Mouse (Mus musculus) heart, postnatal 0 days (tissue): ENCODE measurements around the gene Senp3. TPM values are rescaled to one million over a fixed set of nuclear protein-coding genes. Genes with fewer than 3 reads are reported as not detected.

Source experiments
- ATAC-seq: fragments of 200-750 bp; cut with Nextera tagmentation; 2 replicates; pipeline ENCODE4 v1.8.0; 2017; ENCODE audit warnings: low read depth, moderate number of reproducible peaks, moderate library complexity; ENCODE audit not compliant: insufficient read depth
- DNase-seq: peaks from one replicate; pipeline ENCODE4 v3.0.0-alpha.2; 2016; ENCODE audit warnings: low spot score
- H3K27ac ChIP-seq: fragments of 300-500 bp; sonication (generic); 2 replicates; pipeline ENCODE4 v1.5.1; 2014; ENCODE audit warnings: low read depth, mild to moderate bottlenecking
- H3K27me3 ChIP-seq: fragments of 300-500 bp; sonication (generic); 2 replicates; pipeline ENCODE4 v1.6.1; 2014; ENCODE audit warnings: low read length, mixed read lengths; ENCODE audit not compliant: control insufficient read depth, insufficient read depth
- H3K36me3 ChIP-seq: fragments of 300-500 bp; sonication (generic); replicated peaks from 2 replicates; pipeline ENCODE4 v1.6.1; 2014; ENCODE audit warnings: low read length, mixed read lengths; ENCODE audit not compliant: control insufficient read depth, insufficient read depth
- H3K4me1 ChIP-seq: fragments of 300-500 bp; sonication (generic); 2 replicates; pipeline ENCODE4 v1.6.1; 2014; ENCODE audit warnings: antibody characterized with exemption; ENCODE audit not compliant: control insufficient read depth, insufficient read depth
- H3K4me2 ChIP-seq: fragments of 300-500 bp; sonication (generic); 2 replicates; pipeline ENCODE4 v1.6.1; 2014; ENCODE audit warnings: low read depth, mild to moderate bottlenecking, low read length, moderate library complexity
- H3K4me3 ChIP-seq: fragments of 300-500 bp; sonication (generic); 2 replicates; pipeline ENCODE4 v1.5.1; 2014; ENCODE audit warnings: low read depth, low read length
- H3K9ac ChIP-seq: fragments of 300-500 bp; sonication (generic); replicated peaks from 2 replicates; pipeline ENCODE4 v1.6.1; 2014; ENCODE audit warnings: low read depth, low read length, mixed read lengths
- H3K9me3 ChIP-seq: fragments of 300-500 bp; sonication (generic); replicated peaks from 2 replicates; pipeline ENCODE4 v1.6.1; 2016; ENCODE audit warnings: low read length; ENCODE audit not compliant: control insufficient read depth
- CTCF ChIP-seq: IDR thresholded peaks from 2 replicates; pipeline ENCODE4 v1.5.1; 2016; ENCODE audit warnings: antibody characterized with exemption, control low read depth, low read depth
- EP300 ChIP-seq: IDR thresholded peaks from 2 replicates; pipeline ENCODE4 v1.6.1; 2016; ENCODE audit warnings: antibody characterized with exemption, low read depth
- WGBS: fragments of 180-500 bp; shearing (Covaris S2); extraction: QIAGEN DNeasy Blood & Tissue Kit; methylation state at CpG from one replicate; pipeline ENCODE4 v1.1.7; 2014; 5-methylcytosine and 5-hydroxymethylcytosine counted together
- polyA plus RNA-seq: library from polyadenylated mRNA; unstranded; fragments of >200 nt; fragmentation: Nextera tagmentation; extraction: Ambion mirVana; gene quantifications from 2 replicates; pipeline ENCODE4 v1.2.1, GENCODE M21; 2015
- total RNA-seq: library from RNA; depleted of rRNA; stranded (reverse); fragments of >200 nt; gene quantifications from 2 replicates; pipeline ENCODE4 v1.2.3, GENCODE M21; 2014; ENCODE audit warnings: low replicate concordance

Gene Senp3
- total and polyA plus RNA-seq, 2 experiments from 2014 or later: 32.6 to 39.7 TPM

DNA sequence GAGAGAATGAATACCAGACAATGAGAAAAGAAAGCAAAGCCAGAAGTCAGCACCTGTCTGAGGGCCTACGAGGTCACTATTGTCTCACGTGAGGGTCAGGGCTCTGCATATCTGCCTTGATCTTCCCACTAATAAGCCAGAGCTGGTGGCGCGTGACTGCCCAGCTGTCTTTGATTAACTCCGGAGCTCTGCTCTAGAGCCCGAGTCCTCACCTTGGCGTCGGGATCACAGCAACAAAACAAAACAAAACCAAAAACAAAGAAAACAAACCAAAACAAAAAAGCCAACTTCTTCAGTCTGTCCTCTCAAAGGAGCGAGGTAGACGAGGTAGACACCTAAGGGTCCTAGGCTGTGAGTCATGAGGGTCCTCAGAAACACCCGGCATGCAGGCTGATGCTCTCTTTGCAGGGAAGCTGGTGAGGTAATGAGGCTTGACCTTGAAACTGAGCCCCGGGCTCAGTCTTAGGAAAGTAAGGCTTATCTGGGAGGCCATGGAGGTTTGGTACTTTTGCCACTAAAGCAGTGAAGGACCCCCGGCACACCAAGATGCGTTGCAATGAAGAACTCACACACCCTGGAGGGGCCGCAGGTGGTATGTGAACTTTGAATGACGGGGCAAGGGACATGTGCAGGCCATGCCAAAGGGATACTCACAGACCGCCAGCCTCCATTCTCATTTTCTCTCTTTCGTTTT, 32.9 kb upstream of the Senp3 start:
- H3K9me3 ChIP-seq: no peaks in the 10 kb centered on the region
- H3K4me2 ChIP-seq: no peak overlapping the region
- H3K4me3 ChIP-seq: no peak overlapping the region
- DNase-seq (no peak), ATAC-seq (no peak)
- no peak overlapping the region for H3K9ac ChIP-seq
- H3K27me3 ChIP-seq: no peaks in the 10 kb centered on the region
- 63% methylated on average over 18 of the region's 18 CpGs for WGBS
- H3K4me1 ChIP-seq: no peaks in the 10 kb centered on the region
- H3K27ac ChIP-seq: no peak overlapping the region
- no peaks in the 10 kb centered on the region for H3K36me3 ChIP-seq
- no peak for TF ChIP-seq EP300
- no peak for TF ChIP-seq CTCF

DNA sequence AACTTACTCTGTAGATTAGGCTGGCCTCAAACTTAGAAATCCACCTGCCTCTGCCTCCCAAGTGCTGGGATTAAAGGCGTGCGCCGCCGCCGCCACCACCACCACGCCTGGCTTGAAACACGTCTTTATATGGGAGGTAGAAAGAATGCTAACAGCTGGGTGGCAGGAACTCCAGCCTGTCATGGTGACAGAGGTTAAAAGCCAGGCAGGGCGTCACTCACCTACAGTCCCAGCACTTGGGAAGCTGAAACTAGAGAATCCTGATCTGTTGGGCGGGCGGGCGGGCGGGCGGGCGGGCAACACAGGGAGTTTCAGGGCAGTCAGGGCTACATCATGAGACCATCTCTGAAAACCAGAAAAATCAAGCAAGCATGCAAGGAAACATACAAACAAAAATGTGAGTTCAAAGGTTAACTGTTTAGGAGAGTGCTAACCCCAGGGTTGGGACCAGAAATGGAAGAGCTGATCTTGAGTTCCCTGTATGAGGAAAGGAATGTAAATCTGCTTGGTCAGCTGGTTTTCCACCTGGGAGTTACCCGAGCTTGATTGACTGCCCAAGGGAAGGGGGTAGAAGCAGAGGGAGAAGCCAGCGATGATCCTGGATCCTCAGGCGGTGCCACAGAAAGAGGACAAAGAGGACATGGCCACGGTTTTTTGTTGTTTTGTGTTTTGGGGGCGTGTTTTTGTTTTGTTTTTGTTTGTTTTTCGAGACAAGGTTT, 31.2 kb upstream of the Senp3 start:
- no peak for DNase-seq
- Histone ChIP-seq H3K9ac (no peak overlapping the region), H3K4me2 (no peak overlapping the region), H3K36me3 (no peaks in the 10 kb centered on the region), H3K4me1 (no peaks in the 10 kb centered on the region), H3K4me3 (no peak overlapping the region), H3K27ac (no peak overlapping the region), H3K9me3 (no peaks in the 10 kb centered on the region), H3K27me3 (no peaks in the 10 kb centered on the region)
- TF ChIP-seq EP300 (no peak), CTCF (no peak)
- no peak for ATAC-seq
- 81% methylated on average over 20 of the region's 20 CpGs for WGBS

DNA sequence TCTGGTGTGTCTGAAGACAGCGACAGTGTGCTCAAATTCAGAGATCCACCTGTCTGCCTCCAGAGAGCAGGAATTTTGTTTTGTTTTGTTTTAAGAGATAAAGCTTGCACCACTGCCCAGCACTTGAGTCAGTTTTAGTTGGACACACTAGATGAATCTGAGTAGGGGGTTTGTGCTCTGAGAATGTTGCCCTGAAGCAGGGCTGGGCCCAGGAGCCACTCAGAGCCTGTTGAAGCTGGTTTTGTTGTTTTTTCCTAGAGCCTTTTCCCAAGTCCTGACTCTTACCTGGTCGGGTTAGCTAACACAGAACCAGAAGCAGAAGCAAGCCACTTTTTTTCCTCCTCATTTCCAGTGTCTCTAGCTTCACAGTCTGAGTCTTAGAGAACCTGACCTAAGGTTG, 29.2 kb upstream of the Senp3 start:
- Histone ChIP-seq H3K9ac (no peak overlapping the region), H3K4me3 (no peak overlapping the region), H3K36me3 (no peaks in the 10 kb centered on the region), H3K27me3 (no peaks in the 10 kb centered on the region), H3K4me1 (peaks cover 11% of the 10 kb centered on the region; the same call in 1 of the 2 replicates), H3K9me3 (no peaks in the 10 kb centered on the region), H3K27ac (no peak overlapping the region), H3K4me2 (no peak overlapping the region)
- 80% methylated on average over 2 of the region's 2 CpGs for WGBS
- DNase-seq: no peak
- no peak for ATAC-seq
- TF ChIP-seq CTCF: no peak
- TF ChIP-seq EP300: no peak

DNA sequence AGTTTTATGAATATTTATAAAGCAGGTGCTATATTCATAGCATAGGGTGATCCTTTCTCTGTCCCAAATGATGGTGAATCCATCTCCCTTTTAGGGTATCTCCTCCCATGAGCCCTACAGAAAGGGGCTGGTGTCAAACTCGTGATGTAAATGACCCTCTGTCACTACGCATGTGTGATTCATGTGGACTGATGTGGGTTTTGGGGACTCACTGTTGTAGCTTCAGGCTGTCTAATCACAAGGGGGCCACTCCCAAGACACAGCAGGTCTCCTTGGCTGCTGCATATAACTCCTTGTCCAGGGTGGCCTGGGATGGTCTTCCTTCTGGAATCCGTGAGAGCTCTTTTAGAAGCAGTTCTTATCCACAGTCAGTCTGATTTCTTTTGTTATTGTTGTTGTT, 28.6 kb upstream of the Senp3 start:
- H3K4me1 ChIP-seq: peaks cover 11% of the 10 kb centered on the region; the same call in 1 of the 2 replicates
- H3K27me3 ChIP-seq: no peaks in the 10 kb centered on the region
- TF ChIP-seq CTCF (no peak), EP300 (no peak)
- ATAC-seq (no peak), DNase-seq (no peak)
- H3K4me2 ChIP-seq: no peak overlapping the region
- H3K4me3 ChIP-seq: no peak overlapping the region
- H3K9ac ChIP-seq: no peak overlapping the region
- no peaks in the 10 kb centered on the region for H3K9me3 ChIP-seq
- WGBS: 73% methylated on average over 3 of the region's 3 CpGs
- no peak overlapping the region for H3K27ac ChIP-seq
- no peaks in the 10 kb centered on the region for H3K36me3 ChIP-seq

DNA sequence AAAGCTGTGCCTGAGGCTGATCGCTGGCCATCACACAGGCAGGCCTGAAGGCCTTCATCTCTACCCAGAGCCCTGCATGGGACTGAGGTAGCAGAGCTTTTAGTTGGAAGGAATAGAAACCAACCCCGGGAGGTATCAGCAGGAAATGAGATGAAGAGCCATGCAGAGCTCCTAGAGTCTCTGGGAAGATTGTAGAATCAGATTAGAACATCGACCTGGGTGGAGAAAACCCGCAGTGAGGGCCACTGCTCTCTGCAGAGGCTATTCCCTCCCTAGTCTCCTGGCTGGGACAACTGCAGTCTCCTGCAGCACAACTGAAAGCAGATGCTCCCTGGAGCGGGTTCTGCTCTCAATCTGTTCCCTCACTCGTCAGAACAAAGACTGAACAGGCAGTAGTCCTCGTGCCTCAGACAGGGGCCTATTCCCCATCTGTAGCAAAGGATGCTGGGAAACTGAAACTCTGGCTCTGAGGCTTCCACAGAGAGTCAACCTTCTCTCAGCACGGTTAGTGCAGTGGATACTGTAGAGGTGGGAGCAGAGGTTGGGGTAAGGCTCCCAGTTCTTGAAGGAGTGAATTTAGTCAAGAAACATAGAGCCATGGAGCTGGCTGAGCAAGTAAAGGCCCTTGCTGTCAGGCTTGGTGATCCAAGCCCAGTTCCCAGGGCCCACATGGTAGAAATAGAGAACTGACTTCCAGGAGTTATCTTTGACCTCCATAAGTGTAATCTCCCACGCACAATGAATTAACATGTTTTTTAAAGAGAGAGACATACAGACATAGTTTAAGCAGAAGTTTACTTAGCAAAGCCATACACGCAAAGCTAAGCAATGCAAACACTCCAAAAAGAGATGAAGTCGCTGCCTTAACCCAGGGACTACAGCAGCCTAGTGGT, 27.9 kb upstream of the Senp3 start:
- Histone ChIP-seq H3K4me1 (peaks cover 11% of the 10 kb centered on the region; the same call in 1 of the 2 replicates), H3K4me2 (no peak overlapping the region), H3K9me3 (no peaks in the 10 kb centered on the region), H3K27ac (no peak overlapping the region), H3K9ac (no peak overlapping the region), H3K4me3 (no peak overlapping the region), H3K36me3 (no peaks in the 10 kb centered on the region), H3K27me3 (no peaks in the 10 kb centered on the region)
- ATAC-seq (no peak), DNase-seq (no peak)
- TF ChIP-seq CTCF: no peak
- TF ChIP-seq EP300: no peak
- WGBS: 40% methylated on average over 11 of the region's 11 CpGs
